Mouse (Mus musculus) kidney, embryonic 16.5 days (tissue): Measurements from ENCODE around the gene Dyrk2. TPM values are rescaled to one million over a fixed set of nuclear protein-coding genes. Genes with fewer than 3 reads are reported as not detected.

Experiments
- ATAC-seq: fragments of 200-750 bp; cut with Nextera tagmentation; 2 replicates; pipeline ENCODE4 v1.8.0; 2017; ENCODE audit warnings: moderate TSS enrichment; ENCODE audit not compliant: low FRiP score, low TSS enrichment
- H3K27ac ChIP-seq: fragments of 300-500 bp; sonication (generic); 2 replicates; pipeline ENCODE4 v1.5.1; 2014; ENCODE audit warnings: low read length
- H3K27me3 ChIP-seq: fragments of 300-500 bp; sonication (generic); 2 replicates; pipeline ENCODE4 v1.6.1; 2014; ENCODE audit warnings: low read length, control low read depth, mixed read lengths; ENCODE audit not compliant: insufficient read depth
- H3K36me3 ChIP-seq: fragments of 300-500 bp; sonication (generic); 2 replicates; pipeline ENCODE4 v1.6.1; 2014; ENCODE audit warnings: low read length, control low read depth, mixed read lengths; ENCODE audit not compliant: insufficient read depth
- H3K4me1 ChIP-seq: fragments of 300-500 bp; sonication (generic); 2 replicates; pipeline ENCODE4 v1.6.1; 2014; ENCODE audit warnings: low read length, control low read depth, mixed read lengths; ENCODE audit not compliant: insufficient read depth
- H3K4me2 ChIP-seq: fragments of 300-500 bp; sonication (generic); replicated peaks from 2 replicates; pipeline ENCODE4 v1.6.1; 2014; ENCODE audit warnings: low read depth, low read length
- H3K4me3 ChIP-seq: fragments of 300-500 bp; sonication (generic); 2 replicates; pipeline ENCODE4 v1.5.1; 2014; ENCODE audit warnings: mild to moderate bottlenecking, low read length
- H3K9ac ChIP-seq: fragments of 300-500 bp; sonication (generic); replicated peaks from 2 replicates; pipeline ENCODE4 v1.6.1; 2014; ENCODE audit warnings: low read length
- H3K9me3 ChIP-seq: fragments of 300-500 bp; sonication (generic); 2 replicates; pipeline ENCODE4 v1.6.1; 2016; ENCODE audit warnings: low read length, control low read depth
- WGBS: fragments of 180-500 bp; shearing (Covaris S2); extraction: QIAGEN DNeasy Blood & Tissue Kit; methylation state at CpG from one replicate; pipeline ENCODE4 v1.1.7; 2014; 5-methylcytosine and 5-hydroxymethylcytosine counted together
- polyA plus RNA-seq: library from polyadenylated mRNA; unstranded; fragments of >200 nt; fragmentation: Nextera tagmentation; extraction: Ambion mirVana; gene quantifications from 2 replicates; pipeline ENCODE4 v1.2.1, GENCODE M21; 2015

The Dyrk2 gene
- polyA plus RNA-seq, 1 experiment from 2014 or later, result 7.6 TPM

GRCm38 (mm10) chr10:118852554-118852953 is 17.5 kb downstream of the Dyrk2 start:
- Histone ChIP-seq H3K27me3 (no peaks in the 10 kb centered on the region), H3K9ac (no peak overlapping the region), H3K36me3 (peaks cover 9% of the 10 kb centered on the region; the same call in 1 of the 2 replicates), H3K9me3 (no peaks in the 10 kb centered on the region), H3K27ac (no peak overlapping the region), H3K4me1 (no peaks in the 10 kb centered on the region), H3K4me2 (no peak overlapping the region), H3K4me3 (no peak overlapping the region)
- ATAC-seq, result no peak
- 88% methylated on average over 16 of the region's 16 CpGs for WGBS

- WGBS, result 79% methylated on average over 4 of the region's 4 CpGs
- H3K9me3 ChIP-seq, result no peaks in the 10 kb centered on the region
- H3K4me2 ChIP-seq, result no peak overlapping the region
- no peak for ATAC-seq
- H3K36me3 ChIP-seq, result no peaks in the 10 kb centered on the region
- peaks cover 3% of the 10 kb centered on the region for H3K4me1 ChIP-seq
- no peaks in the 10 kb centered on the region for H3K27me3 ChIP-seq
- no peak overlapping the region for H3K27ac ChIP-seq
- H3K4me3 ChIP-seq, result no peak overlapping the region
- no peak overlapping the region for H3K9ac ChIP-seq
Observed at GRCm38 (mm10) chr10:118848501-118848900, 21.5 kb downstream of the Dyrk2 start.

DNA sequence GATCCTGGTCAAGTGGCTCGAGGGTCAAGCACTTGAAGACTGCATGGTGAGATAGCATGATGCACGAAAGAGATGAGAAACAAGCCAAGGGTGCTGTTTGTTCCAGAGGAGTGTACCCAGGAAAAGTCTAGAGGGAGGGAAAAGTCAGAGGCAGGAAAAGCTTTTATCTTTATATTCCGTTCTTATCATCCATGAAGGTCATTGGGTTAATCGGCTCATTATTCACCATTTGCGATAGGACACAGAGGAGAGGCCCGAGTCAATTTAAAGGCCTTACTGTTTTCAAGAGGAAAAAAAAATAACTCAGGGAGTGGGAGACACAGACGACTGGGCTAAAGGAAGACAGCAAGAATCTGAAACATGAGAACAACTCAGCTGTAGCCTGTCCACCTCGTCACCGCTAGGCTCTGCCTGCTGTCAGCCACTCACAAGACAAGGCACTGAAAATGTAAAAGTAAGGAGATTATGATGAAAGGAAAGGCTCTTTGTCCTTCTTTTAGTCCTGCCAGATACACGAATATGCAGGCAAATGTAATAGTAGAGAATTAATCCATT is 22.9 kb downstream of the Dyrk2 start:
- no peaks in the 10 kb centered on the region for H3K36me3 ChIP-seq
- 26% methylated on average over 10 of the region's 10 CpGs for WGBS
- H3K27me3 ChIP-seq, result no peaks in the 10 kb centered on the region
- peak; percentile 61; the same call in 1 of the 2 replicates for ATAC-seq
- no peak overlapping the region for H3K9ac ChIP-seq
- H3K4me1 ChIP-seq, result peaks cover 3% of the 10 kb centered on the region
- no peak overlapping the region for H3K4me2 ChIP-seq
- H3K9me3 ChIP-seq, result no peaks in the 10 kb centered on the region
- no peak overlapping the region for H3K4me3 ChIP-seq
- no peak overlapping the region for H3K27ac ChIP-seq

DNA sequence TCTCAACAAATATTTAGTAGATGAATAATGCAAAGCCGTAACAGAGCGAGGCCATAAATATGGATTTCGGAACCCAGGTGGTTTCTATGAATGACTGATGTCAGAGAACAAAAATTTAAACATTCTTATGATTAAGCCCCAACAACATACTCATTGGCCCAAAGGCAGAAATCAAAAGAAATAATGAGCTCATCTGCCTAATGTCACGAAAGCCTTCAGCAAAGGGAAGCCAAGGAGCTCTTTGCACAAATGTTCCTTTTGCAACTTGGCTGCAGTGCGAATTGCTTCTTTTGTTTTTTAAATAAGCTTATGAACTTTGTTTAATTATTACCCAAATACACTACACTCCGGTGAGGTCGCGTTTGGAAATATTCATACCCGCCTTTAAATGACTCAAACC is 29.4 kb downstream of the Dyrk2 start:
- no peaks in the 10 kb centered on the region for H3K4me1 ChIP-seq
- no peak overlapping the region for H3K9ac ChIP-seq
- H3K36me3 ChIP-seq, result no peaks in the 10 kb centered on the region
- no peaks in the 10 kb centered on the region for H3K9me3 ChIP-seq
- 90% methylated on average over 9 of the region's 9 CpGs for WGBS
- H3K27ac ChIP-seq, result no peak overlapping the region
- H3K27me3 ChIP-seq, result no peaks in the 10 kb centered on the region
- H3K4me2 ChIP-seq, result no peak overlapping the region
- no peak overlapping the region for H3K4me3 ChIP-seq
- no peak for ATAC-seq

- H3K36me3 ChIP-seq, result no peaks in the 10 kb centered on the region
- H3K27ac ChIP-seq, result no peak overlapping the region
- H3K4me1 ChIP-seq, result no peaks in the 10 kb centered on the region
- H3K9me3 ChIP-seq, result no peaks in the 10 kb centered on the region
- no peak for ATAC-seq
- no peaks in the 10 kb centered on the region for H3K27me3 ChIP-seq
- H3K4me3 ChIP-seq, result no peak overlapping the region
- 87% methylated on average over 19 of the region's 19 CpGs for WGBS
- no peak overlapping the region for H3K4me2 ChIP-seq
- no peak overlapping the region for H3K9ac ChIP-seq
Observed at GRCm38 (mm10) chr10:118839343-118840141, 30.5 kb downstream of the Dyrk2 start.

- WGBS, result 41% methylated on average over 8 of the region's 8 CpGs
- H3K4me2 ChIP-seq, result peak overlapping the region; percentile 31; the same call in 1 of the 2 replicates
Observed at GRCm38 (mm10) chr10:118837636-118838035, 32.4 kb downstream of the Dyrk2 start.

DNA sequence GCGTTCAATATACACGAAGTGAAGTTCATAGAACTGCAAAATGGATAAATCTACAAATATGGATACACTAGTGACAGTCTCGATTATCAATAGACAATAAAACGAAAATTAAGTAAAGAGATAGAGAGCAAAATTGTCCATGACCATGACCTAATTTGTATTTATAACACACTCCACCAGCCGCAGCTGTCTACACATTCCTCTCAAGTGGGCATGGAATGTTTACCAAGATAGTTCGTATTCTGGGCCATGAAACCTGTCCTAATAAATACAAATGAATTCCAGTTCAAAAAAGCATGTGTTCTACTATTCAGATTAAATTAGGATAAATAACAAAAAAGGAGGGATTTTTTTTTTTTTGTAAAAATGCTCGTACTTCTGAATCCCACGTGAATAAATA is 38.8 kb downstream of the Dyrk2 start:
- Histone ChIP-seq H3K4me2 (no peak overlapping the region), H3K27ac (no peak overlapping the region), H3K4me3 (no peak overlapping the region), H3K27me3 (no peaks in the 10 kb centered on the region), H3K9me3 (no peaks in the 10 kb centered on the region), H3K4me1 (no peaks in the 10 kb centered on the region), H3K9ac (no peak overlapping the region), H3K36me3 (no peaks in the 10 kb centered on the region)
- WGBS, result 80% methylated on average over 8 of the region's 8 CpGs
- no peak for ATAC-seq

More at GRCm38 (mm10) chr10:118837636-118838035, 32.4 kb downstream of the Dyrk2 start:
- no peak overlapping the region for H3K9ac ChIP-seq
- H3K27ac ChIP-seq, result no peak overlapping the region
- no peaks in the 10 kb centered on the region for H3K27me3 ChIP-seq
- no peaks in the 10 kb centered on the region for H3K4me1 ChIP-seq
- H3K36me3 ChIP-seq, result no peaks in the 10 kb centered on the region
- no peaks in the 10 kb centered on the region for H3K9me3 ChIP-seq
- H3K4me3 ChIP-seq, result no peak overlapping the region
- ATAC-seq, result no peak

GRCm38 (mm10) chr10:118829641-118830040 is 40.4 kb downstream of the Dyrk2 start:
- no peak overlapping the region for H3K4me3 ChIP-seq
- H3K36me3 ChIP-seq, result no peaks in the 10 kb centered on the region
- 71% methylated on average over 2 of the region's 2 CpGs for WGBS
- H3K4me2 ChIP-seq, result no peak overlapping the region
- H3K9ac ChIP-seq, result no peak overlapping the region
- no peak overlapping the region for H3K27ac ChIP-seq
- no peaks in the 10 kb centered on the region for H3K9me3 ChIP-seq
- H3K27me3 ChIP-seq, result no peaks in the 10 kb centered on the region
- ATAC-seq, result no peak
- no peaks in the 10 kb centered on the region for H3K4me1 ChIP-seq

DNA sequence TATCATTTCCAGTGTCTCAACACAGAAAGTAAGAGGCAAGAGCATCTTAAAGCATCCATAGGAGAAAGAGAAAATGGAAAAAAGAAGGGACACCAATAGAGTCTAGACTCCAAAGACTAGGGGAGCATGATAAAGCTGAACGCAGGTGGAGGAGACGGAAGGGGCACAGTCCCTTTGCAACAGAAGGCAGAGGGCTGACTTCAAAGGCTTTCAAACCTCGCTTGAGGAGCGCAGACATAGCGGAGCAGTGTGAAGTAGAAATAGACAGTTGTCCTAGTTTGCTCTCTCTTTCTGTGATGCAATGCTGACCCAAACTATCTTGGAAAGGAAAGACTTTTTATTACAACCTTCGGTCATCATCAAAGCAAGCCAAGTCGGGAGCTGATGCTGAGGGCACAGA is 42.9 kb downstream of the Dyrk2 start:
- Histone ChIP-seq H3K27me3 (no peaks in the 10 kb centered on the region), H3K9me3 (no peaks in the 10 kb centered on the region), H3K4me3 (no peak overlapping the region), H3K9ac (no peak overlapping the region), H3K4me1 (no peaks in the 10 kb centered on the region), H3K27ac (no peak overlapping the region), H3K36me3 (no peaks in the 10 kb centered on the region), H3K4me2 (no peak overlapping the region)
- 86% methylated on average over 7 of the region's 7 CpGs for WGBS
- ATAC-seq, result no peak

DNA sequence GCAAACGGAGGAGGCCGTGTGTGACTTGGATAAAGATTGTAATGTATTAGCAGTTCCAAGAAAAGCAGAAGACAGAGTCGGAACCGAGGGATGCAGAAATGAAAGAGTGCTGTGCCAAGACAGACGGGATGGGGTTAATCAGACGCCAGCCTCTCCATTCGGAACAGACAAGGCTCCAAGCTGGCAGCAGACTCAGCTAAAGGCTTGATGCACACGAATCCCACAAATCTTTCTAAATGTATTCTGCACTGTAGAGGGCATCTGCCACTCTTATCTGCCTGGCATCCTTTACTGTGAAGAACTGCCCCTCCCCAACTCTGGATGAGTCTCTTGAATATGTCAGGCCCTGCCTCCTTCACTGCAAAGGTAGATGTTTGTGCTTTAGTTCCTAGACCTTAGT is 45.2 kb downstream of the Dyrk2 start:
- 85% methylated on average over 8 of the region's 8 CpGs for WGBS

More for the DNA sequence above, 45.2 kb downstream of the Dyrk2 start:
- no peak overlapping the region for H3K4me3 ChIP-seq
- no peaks in the 10 kb centered on the region for H3K9me3 ChIP-seq
- no peak for ATAC-seq
- no peak overlapping the region for H3K27ac ChIP-seq
- no peak overlapping the region for H3K4me2 ChIP-seq
- H3K4me1 ChIP-seq, result no peaks in the 10 kb centered on the region
- H3K36me3 ChIP-seq, result no peaks in the 10 kb centered on the region
- H3K27me3 ChIP-seq, result no peaks in the 10 kb centered on the region
- no peak overlapping the region for H3K9ac ChIP-seq
